Mouse (Mus musculus): ENCODE data around the gene Tph1.

- TF ChIP-seq CTCF (IDR thresholded peaks at IDR 0.05; ENCODE audit: extremely low read depth, insufficient read depth, low read length) (peak; percentile 47), POLR2A (IDR thresholded peaks at IDR 0.05; ENCODE audit: extremely low read depth, insufficient read depth, low read length) (no peak)
These were observed 29.2 kb downstream of the Tph1 start for GRCm38 (mm10) chr7:46643172-46643571.
